Mouse (Mus musculus) left cerebral cortex, postnatal 25 days (tissue): ENCODE measurements around the gene Stim1. TPM values are rescaled to one million over a fixed set of nuclear protein-coding genes. Genes with fewer than 3 reads are reported as not detected.
"Not testable (repeated sequence)": the region's sequence is repeated elsewhere in the genome, so short reads cannot be mapped to it uniquely, and the experiment has no call there.

Experiments used
- DNase-seq, 2 experiments: peaks; one replicate each; pipeline ENCODE4 v3.0.0; 2022; ENCODE audit warnings: low spot score in 2 of 2, mixed read lengths in 1 of 2
- intact Hi-C: fragments of 180-260 bp; cut with DNase I; formaldehyde crosslinking; loops from one replicate; pipeline ENCODE4 v1.15.1; 2025
- total RNA-seq, 2 experiments: library from RNA; stranded (reverse); gene quantifications; 2 replicates each; pipeline ENCODE4 v1.2.3; 2021

Stim1 gene
- total RNA-seq, 2 experiments from 2014 or later: 80.6 to 87.9 TPM

DNA sequence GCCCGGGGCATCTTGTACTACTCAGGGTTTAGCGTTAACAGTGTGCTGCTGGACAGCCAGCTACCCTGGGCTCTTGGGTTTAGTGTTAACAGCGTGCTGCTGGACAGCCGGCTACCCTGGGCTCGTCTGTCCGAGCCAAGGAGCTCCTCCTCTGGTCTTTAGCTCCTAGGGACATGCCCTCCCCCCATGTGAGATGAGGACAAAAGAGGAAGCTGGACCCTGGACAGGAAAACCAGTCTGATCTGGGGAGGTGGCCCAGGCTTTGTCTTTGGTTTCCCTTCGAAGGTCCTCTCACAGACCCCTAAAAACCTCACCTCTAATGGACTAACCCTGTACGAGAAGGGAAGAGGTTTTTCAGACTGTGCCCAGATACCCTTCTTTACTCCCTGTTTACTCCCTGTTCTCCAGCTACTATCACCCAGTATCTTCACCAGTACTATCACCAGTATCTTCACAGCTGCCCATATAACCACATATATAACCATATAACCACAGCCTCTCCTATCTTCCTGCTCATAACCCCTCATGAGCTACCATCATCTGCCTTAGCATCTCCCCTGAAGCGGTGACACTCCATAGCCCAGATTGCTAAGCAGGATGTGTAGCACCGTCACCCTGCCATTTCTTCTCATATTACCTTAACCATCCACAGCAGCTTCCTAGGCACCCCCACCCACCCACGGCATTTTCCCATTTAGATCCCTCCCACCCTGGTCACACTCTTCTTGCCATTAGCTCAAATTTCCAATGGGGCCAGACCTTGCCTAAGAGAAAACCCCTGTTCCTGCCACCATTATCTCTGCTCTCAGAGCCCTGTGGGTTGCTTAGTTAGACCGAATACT, 20.4 kb upstream of the Stim1 start:
- intact Hi-C loops: no loop called here
- DNase-seq: no peak

DNA sequence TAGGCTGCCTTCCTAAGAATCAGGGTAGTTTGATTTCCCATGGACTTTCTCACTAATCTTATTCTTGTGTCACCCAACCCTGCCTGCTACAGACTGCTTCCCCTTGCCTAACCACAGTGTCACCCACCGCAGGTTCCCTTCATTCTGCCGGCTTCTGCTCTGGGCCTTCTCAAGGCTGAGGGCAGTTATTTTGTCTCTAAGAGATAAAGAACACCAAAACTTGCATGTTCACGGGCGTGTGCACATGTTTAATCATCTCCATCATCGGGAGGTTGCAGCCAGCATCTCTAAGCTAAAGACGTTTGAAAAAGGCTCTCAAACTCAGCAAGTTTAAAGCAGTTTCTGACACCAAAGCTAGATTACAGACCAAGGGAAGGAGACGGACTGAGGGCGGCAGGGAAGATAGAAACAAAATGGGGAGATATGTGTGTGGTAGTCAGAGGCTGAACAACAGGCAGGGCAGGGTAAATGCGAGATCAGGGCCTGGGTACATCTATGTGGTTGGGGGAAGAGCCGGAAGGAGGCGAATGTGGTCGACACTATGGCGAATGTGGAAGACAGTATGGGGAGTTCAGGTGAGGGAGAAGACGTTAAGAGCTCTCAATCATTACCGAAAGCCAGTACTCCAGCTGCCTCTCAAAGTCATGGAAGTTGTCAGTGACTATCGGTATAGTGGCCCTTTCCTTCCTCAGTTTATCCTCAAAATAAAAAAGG, 18.8 kb upstream of the Stim1 start:
- intact Hi-C loops: no loop called here
- no peak for DNase-seq

DNA sequence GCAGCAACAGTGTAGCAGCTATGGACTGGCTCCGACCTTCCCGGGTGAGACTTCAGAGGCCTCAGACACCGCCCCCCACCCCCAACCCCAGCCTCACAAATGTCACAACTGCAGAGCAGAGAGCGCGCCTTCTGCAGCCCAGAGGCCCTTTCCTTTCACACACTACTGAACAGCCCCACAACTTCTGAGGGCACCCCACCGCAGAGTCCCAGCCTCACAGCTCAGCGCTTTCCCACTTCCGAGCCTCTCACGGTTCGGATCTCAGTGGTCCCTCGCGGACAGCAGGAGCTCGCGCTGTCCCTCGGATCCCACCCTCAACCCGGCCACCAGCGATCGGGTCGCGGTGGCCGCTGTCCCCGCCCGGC, 18.1 kb upstream of the Stim1 start:
- intact Hi-C loops: no loop called here
- no peak for DNase-seq

DNA sequence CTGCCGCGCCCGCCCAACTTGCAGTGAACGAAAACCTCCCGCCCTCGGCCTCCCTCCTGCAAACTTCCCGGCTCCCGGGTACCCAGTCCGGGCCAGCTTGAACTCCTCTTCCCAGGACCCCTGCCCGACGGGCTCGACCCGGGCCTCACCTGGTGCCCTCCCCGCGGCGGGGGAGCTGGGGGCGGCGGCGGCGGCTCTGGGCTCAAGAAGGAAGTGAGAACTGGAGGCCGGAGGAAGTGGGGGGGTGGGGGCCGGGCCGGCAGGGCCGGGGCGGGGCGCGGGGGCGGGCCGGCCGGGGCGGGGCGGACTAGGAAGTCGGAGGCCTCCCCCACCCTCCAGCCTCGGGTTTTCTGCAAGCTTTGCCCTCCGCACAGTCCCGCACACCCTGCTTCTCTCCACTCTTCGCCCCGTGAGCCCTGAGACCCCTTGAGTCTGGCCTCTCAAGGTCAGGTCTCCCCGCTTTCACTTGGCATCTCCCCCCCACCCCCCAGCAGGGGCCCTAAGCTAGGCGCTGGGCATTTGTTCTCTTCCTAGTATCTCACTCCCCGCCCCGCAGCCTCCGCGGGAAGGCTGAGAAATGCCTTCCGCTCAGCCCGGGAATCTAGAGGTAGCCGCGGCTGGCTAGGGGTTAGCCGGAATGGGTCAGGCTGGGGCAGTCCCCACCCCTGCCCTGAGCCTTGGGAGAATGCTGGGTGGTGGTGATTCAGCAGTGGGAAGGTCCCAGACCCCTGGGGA, 17.5 kb upstream of the Stim1 start:
- DNase-seq: peak; percentile 32 to 36
- intact Hi-C loops: loop anchor here (2.0 kb wide), 2 partner anchors 27 to 39 kb away; partner anchors contain the start of genes Nup98 and Pgap2

DNA sequence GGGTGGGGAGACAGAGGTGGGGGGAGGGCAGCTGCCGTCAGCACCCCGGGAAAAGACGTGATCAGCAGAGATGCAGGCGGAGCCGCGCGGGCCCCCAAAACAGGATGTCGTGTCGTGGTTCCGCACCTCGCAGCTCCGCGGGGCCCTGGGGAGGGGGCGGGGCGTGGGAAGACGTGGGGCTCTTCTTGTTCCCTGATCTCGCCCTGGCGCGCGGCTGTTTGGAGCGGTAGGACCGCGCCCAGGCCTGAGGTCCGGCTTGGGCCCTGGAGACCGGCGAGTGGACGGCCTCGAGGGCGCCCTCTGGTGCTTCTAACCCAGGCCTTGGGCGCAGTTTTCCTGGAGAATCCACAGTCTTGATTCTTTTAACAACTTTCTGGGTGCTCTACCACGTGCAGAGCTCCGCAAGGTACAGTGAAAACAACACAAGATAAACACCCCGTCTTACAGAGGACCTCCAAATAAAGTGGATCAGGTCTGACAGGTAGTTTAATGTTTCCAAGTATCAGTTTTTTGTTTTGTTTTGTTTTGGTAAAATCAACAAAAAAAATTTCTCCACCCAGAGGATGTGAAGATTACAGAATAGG, 16.9 kb upstream of the Stim1 start:
- DNase-seq: peak; percentile 90 to 92
- intact Hi-C loops: loop anchor here (2.0 kb wide), 2 partner anchors 28 to 40 kb away; partner anchors contain the start of genes Nup98 and Pgap2

DNA sequence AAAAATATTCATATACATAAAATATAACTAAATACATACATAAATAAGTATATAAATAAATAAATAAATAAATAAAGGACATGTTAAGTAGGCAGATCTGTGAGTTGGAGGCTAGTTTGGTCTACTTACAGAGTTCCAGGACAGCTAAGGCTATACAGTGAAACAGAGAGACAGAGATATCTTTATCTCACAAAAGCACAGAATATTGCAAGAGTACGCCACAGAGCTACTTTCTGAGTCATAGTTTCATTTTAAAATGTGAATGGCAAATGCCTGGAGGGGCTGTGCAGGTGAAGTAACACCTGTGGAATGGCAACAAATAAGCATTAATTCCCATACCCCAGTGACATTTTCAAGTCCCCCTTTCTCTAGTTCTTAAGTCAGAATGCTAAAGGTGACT, 14.0 kb upstream of the Stim1 start:
- DNase-seq: no peak
- intact Hi-C loops: no loop called here

DNA sequence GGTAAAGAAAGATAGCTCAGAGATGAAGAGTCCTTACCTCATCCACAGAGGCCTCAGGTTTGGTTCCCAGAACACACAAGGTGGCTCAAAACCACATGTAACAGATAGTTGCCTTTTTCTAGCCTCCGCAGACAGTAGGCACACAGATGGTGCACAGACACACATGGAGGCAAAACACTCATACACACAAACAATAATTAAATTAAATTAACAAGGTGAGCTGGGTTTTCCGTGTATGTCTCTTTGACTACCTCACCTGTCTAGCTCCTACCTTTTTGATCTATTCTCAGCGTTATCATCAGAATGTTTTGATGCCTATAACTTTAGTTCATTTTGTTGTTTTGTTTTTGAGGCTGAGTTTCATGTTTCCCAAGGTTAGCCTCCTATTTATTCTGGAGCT, 11.7 kb upstream of the Stim1 start, which contains the start of gene Rhog:
Gene Rhog, minus strand, starts transcription at position 101 of the 400 bp plus-strand sequence.
- intact Hi-C loops: no loop called here
- DNase-seq: no peak

DNA sequence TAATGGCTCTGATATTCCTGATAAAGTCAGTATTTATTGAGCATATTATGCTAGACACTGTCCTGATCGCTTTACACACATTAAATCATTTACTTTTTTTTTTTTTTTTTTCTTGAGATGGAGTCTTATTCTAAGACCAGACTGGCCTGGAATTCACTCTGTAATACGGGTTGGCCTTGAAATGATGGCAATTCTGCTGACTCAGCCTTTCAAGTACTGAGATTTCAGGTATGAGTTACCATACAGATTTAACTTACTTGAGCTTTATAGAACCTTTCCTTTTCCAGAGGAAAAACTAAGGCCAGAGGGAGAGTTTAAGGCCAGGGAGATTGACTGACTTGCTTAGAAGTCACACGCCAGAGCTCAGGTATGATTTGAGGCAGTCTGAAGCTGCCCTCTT, 11.0 kb upstream of the Stim1 start:
- intact Hi-C loops: no loop called here
- DNase-seq: no peak

DNA sequence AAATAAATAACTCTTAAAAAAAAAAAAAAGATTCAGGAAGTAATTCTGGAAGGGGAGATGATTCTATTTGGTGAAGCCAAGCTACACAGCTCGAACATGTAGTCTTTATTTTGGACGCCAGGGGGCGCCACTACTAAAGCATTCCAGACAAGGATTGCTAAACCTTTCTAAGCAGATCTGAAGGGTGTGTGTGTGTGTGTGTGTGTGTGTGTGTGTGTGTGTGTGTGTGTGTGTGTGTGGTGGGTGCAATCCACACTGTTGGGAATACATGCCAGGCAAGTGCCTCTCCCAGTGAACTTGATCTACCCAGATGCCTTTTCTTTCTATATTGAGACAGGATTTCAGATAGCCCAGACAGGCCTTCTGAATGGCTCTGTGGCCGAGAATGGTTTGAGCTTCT, 9.4 kb upstream of the Stim1 start:
- DNase-seq: peak; percentile 76 to 81

DNA sequence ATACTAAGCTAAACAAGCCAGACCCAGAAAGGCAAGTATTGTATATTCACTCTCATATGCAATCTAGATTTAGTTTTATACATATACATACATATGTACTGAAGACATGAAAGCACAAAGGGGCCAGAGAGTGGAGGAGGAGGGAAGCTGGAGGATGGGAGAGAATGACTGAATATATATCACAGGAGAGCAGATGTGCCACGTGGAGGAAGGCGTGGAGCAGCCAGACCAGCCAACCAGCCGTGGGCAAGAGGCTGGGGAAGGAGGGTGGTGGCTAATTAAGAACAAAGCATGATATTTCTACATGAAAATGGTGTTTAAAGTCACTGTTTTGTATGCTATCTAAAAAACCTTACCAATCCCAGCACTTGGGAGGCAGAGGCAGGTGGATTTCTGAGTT, 8.9 kb upstream of the Stim1 start:
- intact Hi-C loops: loop anchor here (2.0 kb wide), 1 partner anchor 158 kb away; no protein-coding TSS in a partner anchor
- DNase-seq: no peak

More for the DNA sequence above, 9.4 kb upstream of the Stim1 start:
- intact Hi-C loops: loop anchor here (2.0 kb wide), 1 partner anchor 159 kb away; no protein-coding TSS in a partner anchor

DNA sequence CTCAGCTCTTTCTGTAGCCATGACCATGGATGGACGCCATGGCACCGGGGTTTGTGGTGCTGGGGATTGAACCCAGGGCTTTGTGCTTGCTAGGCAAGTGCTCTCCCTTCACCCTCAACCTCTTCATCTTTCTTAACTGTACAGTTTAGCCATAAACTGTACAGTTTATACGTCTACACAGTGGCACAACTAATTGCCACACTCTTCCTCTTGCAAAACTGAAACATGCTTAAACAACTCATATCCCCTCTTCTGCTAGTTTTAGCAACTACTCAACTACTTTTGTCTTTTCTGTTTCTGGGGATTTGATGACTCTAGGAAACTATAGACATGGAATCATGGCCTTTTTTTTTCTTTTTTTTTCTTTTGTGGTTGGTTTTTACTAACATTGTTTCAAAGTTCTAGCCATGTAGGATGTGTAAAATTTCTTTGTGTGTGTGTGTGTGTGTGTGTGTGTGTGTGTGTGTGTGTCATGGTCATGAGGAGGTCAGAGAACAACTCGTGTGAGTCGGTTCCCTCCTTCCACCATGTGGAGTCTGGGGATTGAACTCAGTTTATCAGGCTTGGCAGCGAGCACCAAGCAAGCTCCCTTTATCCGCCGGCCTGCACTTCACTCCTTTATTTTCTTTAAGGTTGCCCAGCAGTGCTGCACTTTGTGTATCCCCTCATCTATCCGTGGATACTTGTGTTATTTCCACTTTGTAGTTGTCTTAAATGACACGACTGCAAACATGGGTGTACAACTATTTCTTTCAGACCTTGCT, 7.7 kb upstream of the Stim1 start:
- no peak for DNase-seq
- intact Hi-C loops: loop anchor here (2.0 kb wide), 1 partner anchor 157 kb away; no protein-coding TSS in a partner anchor

DNA sequence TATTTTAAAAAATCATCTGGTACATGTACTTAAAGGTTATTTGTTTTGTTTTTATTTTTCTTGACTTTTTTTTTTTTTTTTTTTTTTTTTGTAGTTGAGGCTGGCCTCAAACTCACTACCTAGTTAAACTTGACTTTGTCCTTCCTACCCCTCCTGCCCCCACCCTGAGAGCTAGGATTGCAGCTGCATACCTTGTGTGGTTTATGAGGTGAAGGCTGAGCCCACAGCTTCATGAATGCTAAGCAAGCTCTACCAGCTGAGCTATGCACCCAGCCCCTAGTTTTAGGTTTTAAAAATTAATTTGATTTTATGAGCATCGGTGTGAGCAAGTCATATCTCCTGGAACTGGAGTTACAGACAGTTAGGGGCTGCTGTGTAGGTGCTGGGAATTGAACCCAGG, 7.1 kb upstream of the Stim1 start:
- intact Hi-C loops: no loop called here
- DNase-seq: no peak

DNA sequence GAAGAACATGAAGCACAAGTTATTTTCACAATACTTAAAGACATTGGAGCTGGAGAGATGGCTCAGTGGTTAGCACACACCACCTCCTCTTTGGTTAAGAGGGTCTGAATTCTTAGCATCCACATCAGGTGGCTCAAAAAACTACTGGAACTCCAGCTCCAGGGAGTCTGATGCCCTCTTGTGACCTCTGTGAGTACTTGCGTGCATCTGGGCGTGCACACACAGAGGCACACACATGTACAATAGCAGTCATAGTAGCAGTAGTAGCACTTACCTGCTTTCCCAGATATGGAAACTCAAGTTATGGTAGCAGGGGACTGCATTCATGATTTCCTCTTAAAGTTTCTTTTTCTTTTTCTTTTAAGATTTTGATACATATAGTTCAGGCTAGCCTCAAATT, 4.6 kb upstream of the Stim1 start:
- DNase-seq: no peak
- intact Hi-C loops: no loop called here

DNA sequence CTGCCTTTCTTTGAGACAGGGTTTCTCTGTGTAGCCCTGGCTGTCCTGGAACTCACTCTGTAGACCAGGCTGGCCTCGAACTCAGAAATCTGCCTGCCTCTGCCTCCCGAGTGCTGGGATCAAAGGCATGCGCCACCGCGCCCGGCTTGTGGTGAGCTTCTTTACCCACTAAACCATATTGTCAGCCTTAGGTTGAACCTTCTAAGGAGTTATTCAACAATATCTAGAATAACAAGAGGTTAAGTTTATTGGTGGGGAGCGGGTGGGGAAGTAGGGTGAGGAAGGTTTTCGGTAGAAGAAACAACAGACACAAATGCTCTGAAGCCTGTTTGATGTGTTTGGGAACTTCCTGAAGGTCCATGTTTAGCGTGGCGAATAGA, 1.6 kb upstream of the Stim1 start:
- intact Hi-C loops: loop anchor here (2.0 to 5.0 kb wide), 2 partner anchors 101 to 151 kb away; no protein-coding TSS in a partner anchor
- not testable (repeated sequence) for DNase-seq

DNA sequence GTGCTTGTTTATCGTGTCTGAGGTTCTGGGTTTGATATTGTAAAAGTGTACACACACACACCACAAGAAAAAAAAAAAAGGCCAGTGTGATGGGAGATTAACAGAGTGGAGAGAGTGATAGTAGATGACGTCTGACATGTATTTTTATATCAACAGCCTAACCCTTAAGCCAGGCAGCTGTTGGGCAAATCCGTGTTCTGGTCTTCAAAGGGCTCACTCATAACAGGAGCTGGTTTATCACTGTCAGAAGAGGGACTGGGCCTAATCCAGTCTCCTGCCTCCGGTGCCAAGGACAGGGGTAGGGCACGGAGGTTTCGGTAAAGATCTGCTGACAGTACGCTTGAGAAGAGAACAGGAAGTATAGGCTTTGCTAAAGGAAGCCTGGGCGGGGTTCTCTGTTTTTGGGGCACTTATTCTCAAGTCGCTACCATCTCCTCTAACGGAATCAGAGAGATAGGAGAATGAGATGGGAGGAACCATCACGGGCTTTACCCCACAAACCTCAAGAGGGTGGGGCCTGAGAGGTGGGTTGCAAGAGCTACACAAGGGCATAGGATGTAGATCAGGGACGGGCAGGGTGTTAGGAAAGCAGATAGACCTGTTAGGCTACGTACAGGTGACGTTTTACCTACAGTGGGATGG, 1.1 kb upstream of the Stim1 start:
- intact Hi-C loops: loop anchor here (2.0 to 5.0 kb wide), 2 partner anchors 101 to 150 kb away; no protein-coding TSS in a partner anchor
- peak in 1 of 2 experiments; percentile 11 for DNase-seq

DNA sequence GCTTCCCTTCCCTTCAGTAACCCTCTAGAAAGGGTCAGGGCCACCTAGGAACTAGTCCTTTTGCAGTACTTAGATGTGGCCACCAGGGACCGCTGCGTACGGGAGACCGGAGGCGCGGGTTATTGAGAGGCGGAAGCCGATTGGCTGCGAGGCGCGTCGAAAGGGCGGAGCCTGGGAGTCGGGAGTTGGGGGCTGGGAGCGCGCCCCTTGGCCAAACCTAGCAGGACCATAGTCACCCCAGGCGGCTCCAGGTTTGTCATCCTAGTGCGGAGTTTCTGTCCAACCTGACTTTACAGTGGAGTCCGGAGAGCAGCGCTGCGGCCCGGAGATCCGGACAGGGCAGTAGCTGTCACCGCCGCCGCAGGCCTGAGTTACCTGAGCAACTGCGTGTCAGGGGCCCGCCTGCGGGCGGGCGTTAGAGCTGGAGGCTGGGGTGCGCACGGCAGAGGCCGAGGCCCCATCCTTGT, 460 bp upstream of the Stim1 start:
- intact Hi-C loops: loop anchor here (2.0 to 5.0 kb wide), 2 partner anchors 100 to 150 kb away; no protein-coding TSS in a partner anchor
- DNase-seq: peak; percentile 94 to 95

DNA sequence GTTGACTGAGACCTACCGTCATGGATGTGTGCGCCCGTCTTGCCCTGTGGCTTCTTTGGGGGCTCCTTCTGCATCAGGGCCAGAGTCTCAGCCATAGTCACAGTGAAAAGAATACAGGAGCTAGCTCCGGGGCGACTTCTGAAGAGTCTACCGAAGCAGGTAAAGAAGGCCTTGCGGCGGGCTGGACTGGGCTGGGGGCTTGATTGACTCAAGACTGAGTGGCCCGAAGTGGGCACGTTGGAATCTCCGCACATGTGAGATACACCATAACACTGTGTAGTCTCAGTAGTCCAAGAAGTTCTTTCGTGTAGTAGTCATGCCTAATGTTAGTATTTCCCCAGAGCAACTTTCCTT, 766 bp downstream of the Stim1 start:
- intact Hi-C loops: loop anchor here (5.0 kb wide), 1 partner anchor 99 kb away; no protein-coding TSS in a partner anchor
- DNase-seq: no peak

DNA sequence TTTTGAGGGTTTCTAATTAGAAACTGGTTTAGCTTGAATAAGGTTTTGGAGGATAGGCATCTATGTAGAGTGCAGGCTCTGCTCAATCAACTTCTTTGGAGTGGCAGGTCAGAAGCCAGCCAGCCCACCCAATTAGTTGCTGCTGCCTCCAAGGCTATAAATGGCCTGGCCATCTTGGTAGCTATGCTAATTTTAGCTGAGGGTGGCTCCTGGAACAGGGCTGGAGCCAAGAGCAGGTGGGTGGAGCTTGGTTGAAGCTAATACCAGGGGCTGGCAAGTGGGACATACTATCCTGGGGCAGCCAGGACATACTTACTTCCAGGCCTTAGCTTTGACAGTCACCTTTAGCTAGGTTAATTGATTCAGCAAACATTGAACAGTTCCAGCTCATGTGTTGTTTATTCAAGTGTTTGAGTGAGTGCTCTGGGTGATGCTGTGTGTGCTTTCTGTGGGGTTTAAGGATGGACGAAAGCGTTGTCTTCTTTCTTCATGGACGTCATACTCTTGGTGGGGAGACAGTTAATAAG, 4.9 kb downstream of the Stim1 start:
- intact Hi-C loops: no loop called here
- DNase-seq: no peak
